Mouse (Mus musculus): ENCODE data around the gene Dennd1b.

Dennd1b gene

GRCm38 (mm10) chr1:139080517-139081386 is 117.5 kb downstream of the Dennd1b start:
- DNase-seq (ENCODE audit: low spot score), result no peak

GRCm38 (mm10) chr1:139083382-139083781 is 120.1 kb downstream of the Dennd1b start:
- no peak for DNase-seq (ENCODE audit: low spot score)

GRCm38 (mm10) chr1:139087564-139087963 is 124.3 kb downstream of the Dennd1b start:
- DNase-seq (ENCODE audit: low spot score), result no peak

- DNase-seq (ENCODE audit: low spot score), result no peak
Measured at GRCm38 (mm10) chr1:139090744-139091143, 127.5 kb downstream of the Dennd1b start.

- no peak for DNase-seq (ENCODE audit: low spot score)
Measured at GRCm38 (mm10) chr1:139091701-139092100, 128.5 kb downstream of the Dennd1b start.

- no peak for DNase-seq (ENCODE audit: low spot score)
Measured at GRCm38 (mm10) chr1:139092144-139092543, 128.9 kb downstream of the Dennd1b start.

GRCm38 (mm10) chr1:139092722-139093121 is 129.5 kb downstream of the Dennd1b start:
- no peak for DNase-seq (ENCODE audit: low spot score)

- no peak for DNase-seq (ENCODE audit: low spot score)
Measured at GRCm38 (mm10) chr1:139096369-139096768, 133.1 kb downstream of the Dennd1b start.

- DNase-seq (ENCODE audit: low spot score), result no peak
Measured at GRCm38 (mm10) chr1:139098088-139098487, 134.9 kb downstream of the Dennd1b start.

- no peak for DNase-seq (ENCODE audit: low spot score)
Measured at GRCm38 (mm10) chr1:139101725-139102124, 138.5 kb downstream of the Dennd1b start.

GRCm38 (mm10) chr1:139108251-139108650 is 145.0 kb downstream of the Dennd1b start:
- no peak for DNase-seq (ENCODE audit: low spot score)

- no peak for DNase-seq (ENCODE audit: low spot score)
Measured at GRCm38 (mm10) chr1:139122626-139123025, 159.4 kb downstream of the Dennd1b start.

- no peak for DNase-seq (ENCODE audit: low spot score)
Measured at GRCm38 (mm10) chr1:139139644-139140043, 176.4 kb downstream of the Dennd1b start.

GRCm38 (mm10) chr1:139145516-139145915 is 182.3 kb downstream of the Dennd1b start:
- DNase-seq (ENCODE audit: low spot score), result no peak

- DNase-seq (ENCODE audit: low spot score), result no peak
Measured at GRCm38 (mm10) chr1:139146306-139146705, 183.1 kb downstream of the Dennd1b start.

- no peak for DNase-seq (ENCODE audit: low spot score)
Measured at GRCm38 (mm10) chr1:139153006-139153405, 189.8 kb downstream of the Dennd1b start.

- no peak for DNase-seq (ENCODE audit: low spot score)
Measured at GRCm38 (mm10) chr1:139153493-139153892, 190.3 kb downstream of the Dennd1b start.

GRCm38 (mm10) chr1:139156397-139156796 is 193.2 kb downstream of the Dennd1b start:
- DNase-seq (ENCODE audit: low spot score), result no peak

- DNase-seq (ENCODE audit: low spot score), result no peak
Measured at GRCm38 (mm10) chr1:139161619-139162018, 198.4 kb downstream of the Dennd1b start.

- DNase-seq (ENCODE audit: low spot score), result no peak
Measured at GRCm38 (mm10) chr1:139162814-139163213, 199.6 kb downstream of the Dennd1b start.

- DNase-seq (ENCODE audit: low spot score), result no peak
Measured at GRCm38 (mm10) chr1:139174058-139174832, 211.0 kb downstream of the Dennd1b start.

- no peak for DNase-seq (ENCODE audit: low spot score)
Measured at GRCm38 (mm10) chr1:139179707-139180106, 216.5 kb downstream of the Dennd1b start.
